Mouse (Mus musculus) CD4-positive, CD25-positive, alpha-beta regulatory T cell, adult 9 weeks (primary cell): Measurements from ENCODE around the gene Rita1. TPM values are rescaled to one million over a fixed set of nuclear protein-coding genes. Genes with fewer than 3 reads are reported as not detected.

ENCODE experiments used
- polyA plus RNA-seq: library from polyadenylated mRNA; unstranded; fragments of 100-300 nt; shearing (Covaris generic); gene quantifications from one replicate; pipeline ENCODE4 v1.2.1, GENCODE M21; 2017

The Rita1 gene
- polyA plus RNA-seq: 6.3 TPM

DNA sequence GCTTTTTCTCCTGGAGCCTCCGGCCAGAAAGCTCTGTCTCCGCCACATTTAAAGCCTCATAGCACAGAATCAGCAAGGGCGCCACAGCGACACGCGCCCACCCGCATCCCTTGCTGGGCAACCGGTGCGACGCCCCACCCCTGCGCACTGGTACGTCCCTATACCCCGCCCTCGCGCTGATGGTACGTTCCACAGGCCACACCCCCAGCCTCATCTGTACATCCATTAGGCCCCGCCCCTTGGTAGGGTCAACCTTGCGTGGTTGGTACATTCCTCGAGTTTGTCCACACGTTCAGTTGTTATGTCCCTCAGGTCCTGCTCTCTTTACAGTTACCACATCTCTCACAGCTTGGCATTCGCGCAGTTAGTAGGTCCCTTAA, at the start of gene Rita1, which contains the start of gene Ddx54:
Gene Rita1, minus strand, starts transcription at position 148 of the 380 bp plus-strand sequence.
Gene Ddx54, plus strand, starts transcription at position 298 of the 380 bp plus-strand sequence.

DNA sequence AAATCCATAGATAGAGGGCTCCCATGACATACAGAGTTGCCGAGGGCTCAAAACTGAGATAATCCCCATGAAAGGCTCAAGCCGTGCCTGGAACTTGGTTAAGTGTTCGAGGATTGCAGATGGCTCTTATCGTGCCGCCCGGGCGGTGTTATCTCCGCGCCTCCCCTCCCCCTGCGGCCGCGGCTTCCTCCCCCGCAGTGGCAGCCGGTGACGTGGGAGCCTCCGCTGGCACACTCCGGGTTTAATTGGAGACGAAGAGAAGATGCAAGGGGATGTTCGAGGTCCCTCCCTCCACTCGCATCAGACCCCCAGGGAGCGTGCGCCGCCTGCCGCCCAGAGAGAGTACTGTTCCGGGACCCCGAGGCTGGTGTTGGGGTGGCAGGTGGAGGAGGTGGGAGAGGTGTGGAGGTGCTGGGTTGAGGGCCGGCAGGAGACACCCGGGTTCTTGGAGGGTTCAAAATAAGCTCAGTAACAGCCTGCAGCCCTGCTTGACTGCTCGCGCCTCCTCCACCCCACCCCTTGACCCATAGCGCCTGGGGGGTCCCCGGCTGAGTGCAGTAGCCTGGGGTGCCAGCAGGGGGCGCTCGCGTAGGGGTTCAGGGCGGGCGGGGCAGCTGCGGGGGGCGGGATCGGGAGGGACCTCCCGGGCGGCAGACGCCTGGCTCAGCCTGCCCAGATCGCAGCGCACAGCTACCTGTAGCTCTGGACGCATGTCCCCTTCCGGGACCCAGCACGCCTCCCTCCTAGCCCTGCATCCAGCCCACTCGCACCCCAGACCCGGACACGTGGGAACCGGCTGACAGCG, 36.4 kb upstream of the Rita1 start, which contains the start of gene Rasal1:
Gene Rasal1, plus strand, starts transcription at position 244 of the 805 bp plus-strand sequence.

DNA sequence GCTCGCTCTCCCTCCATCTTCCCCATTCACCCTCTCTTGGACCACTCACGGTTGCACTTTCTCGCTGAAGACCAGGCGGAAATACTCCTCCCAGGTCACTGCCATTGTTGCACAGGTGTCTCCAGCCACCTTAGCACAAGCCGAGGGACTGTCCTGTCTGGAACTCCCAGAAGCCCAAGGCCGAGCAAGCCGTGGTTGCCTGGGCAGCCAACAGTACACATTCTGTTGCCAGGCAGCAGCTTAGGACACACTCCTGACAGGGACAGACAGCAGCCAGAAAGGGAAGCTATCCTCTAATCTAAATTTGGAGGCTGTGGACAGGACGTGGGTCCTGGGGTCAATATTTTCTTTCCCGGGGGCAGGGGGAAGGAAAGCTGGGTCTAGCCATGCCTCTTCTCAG, 21.7 kb upstream of the Rita1 start, which contains the start of gene Cfap73:
Gene Cfap73, minus strand, starts transcription at position 105 of the 400 bp plus-strand sequence.

DNA sequence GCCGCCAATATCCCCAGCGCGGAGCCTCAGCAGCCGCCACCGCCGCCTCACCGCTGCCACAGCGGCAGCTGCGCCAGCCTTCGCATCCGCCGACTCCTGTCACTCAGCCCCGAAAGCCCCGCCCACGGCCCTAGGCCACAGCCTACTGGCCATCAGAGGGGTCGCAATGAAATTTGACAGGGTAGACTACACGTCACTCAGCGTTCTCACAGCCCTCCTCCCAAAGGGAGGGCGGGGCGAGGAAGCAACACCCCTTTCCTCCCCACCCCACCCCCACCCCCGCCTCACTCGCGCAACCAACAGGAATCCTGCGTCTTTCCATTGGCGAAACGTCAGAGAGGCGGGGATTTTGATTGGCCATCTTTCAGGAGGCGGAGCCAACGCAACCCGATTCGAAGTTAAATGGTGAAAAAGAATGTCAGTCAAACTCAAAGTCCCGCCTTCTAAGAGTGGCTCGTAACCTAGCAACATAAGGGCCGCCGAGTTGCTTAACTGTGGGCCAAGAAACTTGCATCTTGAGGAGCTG, 23.8 kb downstream of the Rita1 start, which contains the start of the genes Tpcn1 and Iqcd:
Gene Tpcn1, minus strand, starts transcription at position 105 of the 526 bp plus-strand sequence.
Gene Iqcd, plus strand, starts transcription at position 448 of the 526 bp plus-strand sequence.

Other genes starting within 250 kb of the Rita1 start
- not detected for gene Lhx5, start 180.9 kb downstream of the Rita1 start, polyA plus RNA-seq
- 0.22 TPM for gene Sdsl, start 139.8 kb downstream of the Rita1 start, polyA plus RNA-seq
- not detected for gene Sds, start 136.1 kb downstream of the Rita1 start, polyA plus RNA-seq
- 3.7 TPM for gene Plbd2, start 109.0 kb downstream of the Rita1 start, polyA plus RNA-seq
- gene Slc8b1, start 101.4 kb downstream of the Rita1 start, polyA plus RNA-seq: 18.6 TPM
- gene Tpcn1, start 23.9 kb downstream of the Rita1 start, polyA plus RNA-seq: 23.2 TPM
- gene Iqcd, start 23.6 kb downstream of the Rita1 start, polyA plus RNA-seq: 1.2 TPM
- gene Ddx54, start 150 bp upstream of the Rita1 start, polyA plus RNA-seq: 89.7 TPM
- gene Cfap73, start 21.6 kb upstream of the Rita1 start, polyA plus RNA-seq: not detected
- 16.3 TPM for gene Rasal1, start 36.2 kb upstream of the Rita1 start, polyA plus RNA-seq
- 35.5 TPM for gene Dtx1, start 99.3 kb upstream of the Rita1 start, polyA plus RNA-seq
- gene Oas2, start 137.3 kb upstream of the Rita1 start, polyA plus RNA-seq: 6.9 TPM
- gene Oas3, start 165.1 kb upstream of the Rita1 start, polyA plus RNA-seq: 16.4 TPM
- not detected for gene Oas1e, start 182.9 kb upstream of the Rita1 start, polyA plus RNA-seq
- 15.5 TPM for gene Oas1c, start 199.9 kb upstream of the Rita1 start, polyA plus RNA-seq
- not detected for gene Oas1f, start 234.8 kb upstream of the Rita1 start, polyA plus RNA-seq
- gene Oas1h, start 248.8 kb upstream of the Rita1 start, polyA plus RNA-seq: not detected